Mouse (Mus musculus) neutrophil, adult 5-6 weeks (primary cell): ENCODE results near the gene Map3k10. TPM values are rescaled to one million over a fixed set of nuclear protein-coding genes. Genes with fewer than 3 reads are reported as not detected.

Experiments
- ATAC-seq: fragments of 151-379, 151-347 bp; 2 replicates; pipeline ENCODE4 v1.8.0; 2017; ENCODE audit warnings: mild to moderate bottlenecking, moderate TSS enrichment; ENCODE audit not compliant: insufficient number of reproducible peaks, poor library complexity, low FRiP score, severe bottlenecking; ENCODE audit errors: extremely low read depth
- total RNA-seq: library from RNA; stranded (forward); fragments of 200-1000 nt; gene quantifications from 2 replicates; pipeline ENCODE4 v1.2.3, GENCODE M21; 2017

Gene Map3k10
- total RNA-seq, 1 experiment from 2014 or later, result 7.2 TPM

DNA sequence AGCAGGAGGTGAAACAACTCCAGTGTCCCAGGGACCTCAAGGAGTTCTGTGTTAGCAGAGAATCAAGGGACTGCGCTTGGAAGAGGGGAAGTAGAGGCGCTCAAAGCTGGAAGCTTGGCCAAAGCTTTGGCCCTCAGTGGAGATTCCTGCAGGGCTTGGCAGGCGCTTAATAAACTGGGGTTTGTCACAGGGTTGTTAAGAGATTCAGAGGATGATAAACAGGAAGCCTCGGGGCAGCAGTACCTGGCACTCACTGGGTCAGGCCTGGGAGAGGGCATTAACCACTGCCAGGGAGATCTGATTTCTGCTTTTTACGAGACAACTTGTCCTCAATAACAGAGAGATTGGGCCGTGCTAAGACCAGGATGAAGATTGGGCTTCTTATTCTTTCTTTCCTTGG, 53.4 kb downstream of the Map3k10 start:
- ATAC-seq, result no peak

DNA sequence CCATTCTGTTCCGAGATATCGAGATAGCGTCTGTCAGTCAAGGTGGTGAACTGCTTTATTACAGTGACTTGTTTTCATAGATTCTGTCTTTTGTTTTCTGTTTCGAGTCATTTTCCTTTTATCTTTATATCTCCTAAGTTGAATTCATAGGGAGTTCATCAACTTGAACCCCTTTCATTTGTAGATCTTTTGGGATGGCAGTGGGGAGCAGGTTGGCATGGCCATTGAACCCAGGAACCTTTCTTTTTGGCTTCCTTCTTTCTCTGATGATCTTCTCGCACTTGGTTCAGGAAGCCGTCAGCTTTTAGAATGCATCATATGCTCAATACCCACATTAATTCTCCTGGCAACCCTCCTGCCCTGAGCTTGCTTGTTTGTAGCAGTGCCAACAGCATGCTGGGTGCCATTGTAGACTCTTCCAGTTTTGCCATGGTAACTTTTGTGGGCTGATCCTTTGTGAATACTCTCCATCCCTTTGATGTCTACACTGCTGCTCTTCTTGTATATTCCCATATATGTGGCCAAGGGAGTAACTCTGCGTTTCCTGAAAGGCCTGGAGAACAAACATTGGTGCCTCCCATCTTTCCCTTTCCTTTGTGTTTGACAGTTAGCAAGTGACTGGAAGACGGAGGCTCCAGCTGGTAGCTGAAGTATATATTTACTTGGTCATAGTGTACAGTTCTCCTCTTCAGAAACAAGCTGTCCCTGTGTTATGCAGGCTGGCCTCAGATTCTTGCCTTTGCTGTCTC, 60.5 kb downstream of the Map3k10 start:
- no peak for ATAC-seq

- no peak for ATAC-seq
Measured at GRCm38 (mm10) chr7:27612940-27613339, 61.5 kb downstream of the Map3k10 start.

- ATAC-seq, result no peak
Measured at GRCm38 (mm10) chr7:27610871-27611270, 63.5 kb downstream of the Map3k10 start.

- no peak for ATAC-seq
Measured at GRCm38 (mm10) chr7:27610370-27610769, 64.0 kb downstream of the Map3k10 start.

DNA sequence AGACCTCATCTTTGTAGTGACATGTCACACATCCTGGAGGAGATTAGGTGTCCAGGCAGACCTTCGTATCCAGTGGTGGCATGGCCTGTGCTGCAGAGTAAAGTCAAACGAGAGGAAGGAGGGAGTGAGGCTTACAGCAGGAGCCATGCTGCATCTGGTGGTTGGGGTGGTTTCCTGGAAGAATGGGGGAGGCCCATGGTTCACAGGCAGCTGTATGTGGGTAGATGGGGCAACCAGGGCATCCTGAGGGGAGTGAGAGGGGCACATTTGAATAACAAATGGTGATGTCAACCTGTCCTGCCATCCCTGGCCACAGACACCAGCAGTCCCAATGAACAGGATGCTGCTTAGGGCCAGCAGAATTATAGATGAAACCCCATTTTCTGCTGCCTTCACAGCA, 64.7 kb downstream of the Map3k10 start:
- no peak for ATAC-seq

DNA sequence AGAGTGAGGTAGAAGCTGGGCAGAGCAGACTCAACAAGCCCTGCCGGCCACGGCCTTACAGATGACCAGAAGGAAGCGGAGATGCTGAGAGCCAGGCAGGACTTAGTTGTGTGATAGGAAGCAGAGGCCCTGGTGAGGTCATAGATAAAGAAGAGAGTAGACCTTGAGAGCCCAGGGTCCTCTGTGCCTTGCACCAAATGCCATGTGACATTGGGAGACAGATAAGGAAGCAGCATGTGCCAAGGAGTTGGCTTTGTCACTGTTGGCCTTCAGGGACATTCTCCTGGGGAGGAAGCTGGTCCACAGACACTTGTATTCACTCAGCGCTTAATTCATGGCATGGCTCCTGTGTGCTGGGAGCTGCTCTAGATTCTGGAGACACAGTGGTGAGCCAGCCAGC, 65.1 kb downstream of the Map3k10 start:
- no peak for ATAC-seq

- ATAC-seq, result no peak
Measured at GRCm38 (mm10) chr7:27608130-27608529, 66.3 kb downstream of the Map3k10 start.

- no peak for ATAC-seq
Measured at GRCm38 (mm10) chr7:27607580-27607979, 66.8 kb downstream of the Map3k10 start.

GRCm38 (mm10) chr7:27606481-27607254, 67.7 kb downstream of the Map3k10 start:
- ATAC-seq, result no peak

Other genes with a start within 250 kb of the Map3k10 start
- gene Sptbn4, start 226.9 kb downstream of the Map3k10 start, total RNA-seq, result 0.37 TPM in 1 of 2 replicates, not detected in the other
- 31.7 and 32.1 TPM in 2 replicates for gene Blvrb, start 226.6 kb downstream of the Map3k10 start, total RNA-seq
- gene Sertad3, start 200.8 kb downstream of the Map3k10 start, total RNA-seq, result 32.0 and 39.3 TPM in 2 replicates
- 32.6 and 38.4 TPM in 2 replicates for gene Sertad1, start 187.7 kb downstream of the Map3k10 start, total RNA-seq
- gene Prx, start 175.3 kb downstream of the Map3k10 start, total RNA-seq, result 0.35 and 0.61 TPM in 2 replicates
- not detected in 2 replicates for gene Hipk4, start 151.3 kb downstream of the Map3k10 start, total RNA-seq
- 20.7 and 24.3 TPM in 2 replicates for gene Pld3, start 121.4 kb downstream of the Map3k10 start, total RNA-seq
- 7.0 and 8.7 TPM in 2 replicates for gene 2310022A10Rik, start 121.4 kb downstream of the Map3k10 start, total RNA-seq
- 175 and 194 TPM in 2 replicates for gene Akt2, start 83.0 kb downstream of the Map3k10 start, total RNA-seq
- gene Ttc9b, start 20.7 kb downstream of the Map3k10 start, total RNA-seq, result not detected in 2 replicates
- 1.7 and 6.6 TPM in 2 replicates for gene Zfp607b, start 14.7 kb upstream of the Map3k10 start, total RNA-seq
- 8.3 and 13.0 TPM in 2 replicates for gene Zfp60, start 56.8 kb upstream of the Map3k10 start, total RNA-seq
- 7.5 and 9.8 TPM in 2 replicates for gene Zfp626, start 132.6 kb upstream of the Map3k10 start, total RNA-seq
- 6.9 and 7.9 TPM in 2 replicates for gene Zfp59, start 164.0 kb upstream of the Map3k10 start, total RNA-seq
- 15.7 and 18.9 TPM in 2 replicates for gene Zfp607a, start 182.9 kb upstream of the Map3k10 start, total RNA-seq